ENCODE assay signal across 12 mouse cellular contexts in genomic region chr3:60123859-60124794, GRCm38 (mm10). TPM values are rescaled to one million over a fixed set of nuclear protein-coding genes. Genes with fewer than 3 reads are reported as not detected.
DNase-seq lines count a peak whose midpoint lies in the region; ATAC-seq and TF ChIP-seq lines count a peak whose summit lies in the region.
"Had no signal": no experiment of that assay in that cellular context is flagged by ENCODE, and none has a peak within 500 bp of the region (broad histone marks: within the 10 kb centered on the region; RNA-seq: fewer than 3 reads in every experiment).

No protein-coding gene starts in this region.

- no peak for TF ChIP-seq POLR2A in thymus, adult 2 months (IDR thresholded peaks at IDR 0.05; ENCODE audit: control insufficient read depth, extremely low read depth, insufficient read depth, low read length, poor library complexity)

- ATAC-seq in midbrain, embryonic 11.5 days (ENCODE audit: low FRiP score): no peak
- ATAC-seq: hindbrain, postnatal 0 days had no signal

- no peak for TF ChIP-seq CTCF in thymus, adult 2 months (IDR thresholded peaks at IDR 0.05; ENCODE audit: borderline replicate concordance, control insufficient read depth, extremely low read depth, insufficient read depth, low read length, poor library complexity)

- H3K4me1 ChIP-seq in midbrain, embryonic 11.5 days (ENCODE audit: control insufficient read depth, insufficient read depth, low read length): no peaks in the 10 kb centered on the region
- H3K4me1 ChIP-seq in midbrain, embryonic 10.5 days: no peaks in the 10 kb centered on the region
- H3K4me1 ChIP-seq in thymus, adult 2 months (replicated peaks; ENCODE audit: control insufficient read depth, insufficient read depth, low read length): no peaks in the 10 kb centered on the region

- H3K4me2 ChIP-seq in midbrain, embryonic 11.5 days: no peak overlapping the region

- no peak overlapping the region for H3K4me3 ChIP-seq in midbrain, embryonic 11.5 days (ENCODE audit: low read depth, low read length)
- H3K4me3 ChIP-seq in midbrain, embryonic 10.5 days: no peak overlapping the region
- H3K4me3 ChIP-seq in thymus, adult 2 months (ENCODE audit: control insufficient read depth, insufficient read depth, low read length): no peak overlapping the region
- H3K4me3 ChIP-seq: heart, embryonic 10.5 days had no signal

- peak; percentile 27 for DNase-seq in gastrocnemius, adult 18-20 months (ENCODE audit: low spot score)
- DNase-seq in gastrocnemius, postnatal 4 days (ENCODE audit: low spot score in 2 of 2): no peak
- peak; percentile 73 for DNase-seq in midbrain, embryonic 11.5 days (ENCODE audit: low spot score, missing footprints)
- DNase-seq in midbrain, embryonic 10.5 days (ENCODE audit: low spot score): no peak
- peak; percentile 7 for DNase-seq in induced T-regulatory cell, adult 2 months (ENCODE audit: low read depth)
- DNase-seq in skeletal muscle tissue, adult 2 months (ENCODE audit: low read depth, low spot score): peak; percentile 79
- DNase-seq in thymus, adult 2 months: no peak
- DNase-seq in left cerebral cortex, adult 9 months (ENCODE audit: low spot score in 2 of 2): no peak
- DNase-seq: layer of hippocampus, adult 9-11 months had no signal

- 74% methylated on average over 9 of the region's 9 CpGs for WGBS in midbrain, embryonic 11.5 days
- WGBS in midbrain, embryonic 10.5 days: 75% methylated on average over 9 of the region's 9 CpGs
- 57% methylated on average over 9 of the region's 9 CpGs for WGBS in thymus, adult 2 months

- no peaks in the 10 kb centered on the region for H3K36me3 ChIP-seq in midbrain, embryonic 11.5 days (ENCODE audit: control insufficient read depth, insufficient read depth, low read length)
- no peaks in the 10 kb centered on the region for H3K36me3 ChIP-seq in midbrain, embryonic 10.5 days
- H3K36me3 ChIP-seq in thymus, adult 2 months (ENCODE audit: control insufficient read depth, insufficient read depth, low read length): no peaks in the 10 kb centered on the region
- H3K36me3 ChIP-seq: heart, embryonic 10.5 days had no signal

- no peak overlapping the region for H3K27ac ChIP-seq in midbrain, embryonic 11.5 days (ENCODE audit: low read depth, low read length)
- no peak overlapping the region for H3K27ac ChIP-seq in midbrain, embryonic 10.5 days (replicated peaks)
- no peak overlapping the region for H3K27ac ChIP-seq in thymus, adult 2 months (ENCODE audit: control insufficient read depth, insufficient read depth, low read length)
- H3K27ac ChIP-seq: heart, embryonic 10.5 days; hindbrain, postnatal 0 days; liver, embryonic 14.5 days had no signal

- no peak overlapping the region for H3K9ac ChIP-seq in midbrain, embryonic 11.5 days (ENCODE audit: low read length)
- H3K9ac ChIP-seq: liver, embryonic 14.5 days had no signal

- H3K27me3 ChIP-seq in midbrain, embryonic 11.5 days (ENCODE audit: control insufficient read depth, insufficient read depth, low read length): no peaks in the 10 kb centered on the region
- H3K27me3 ChIP-seq in midbrain, embryonic 10.5 days (ENCODE audit: low read depth, poor library complexity, severe bottlenecking): no peaks in the 10 kb centered on the region
- H3K27me3 ChIP-seq in thymus, adult 2 months (ENCODE audit: control insufficient read depth, insufficient read depth, low read length): no peaks in the 10 kb centered on the region

- no peaks in the 10 kb centered on the region for H3K9me3 ChIP-seq in midbrain, embryonic 11.5 days (ENCODE audit: control insufficient read depth, low read length)
- H3K9me3 ChIP-seq in midbrain, embryonic 10.5 days (replicated peaks): no peaks in the 10 kb centered on the region
- H3K9me3 ChIP-seq: heart, embryonic 10.5 days had no signal

RNA-seq across cellular contexts. Expression of gene Sucnr1, which starts 42.5 kb away (rescaled TPM):
- total RNA-seq in gastrocnemius, adult 18-20 months (2021): under 1 TPM in 1 of 2 experiments, not detected in 1; 0.33 TPM
- under 1 TPM in 1 of 2 experiments, not detected in 1; 0.16 TPM for total RNA-seq in gastrocnemius, postnatal 4 days (2021)
- polyA plus RNA-seq in midbrain, embryonic 11.5 days (2014; fragmentation: Nextera tagmentation; extraction: Ambion mirVana): 0.14 and 0.18 TPM in 2 replicates
- polyA plus RNA-seq in midbrain, embryonic 10.5 days (2016; fragmentation: Nextera tagmentation; extraction: Ambion mirVana): not detected in 2 replicates
- 0.41 and 0.67 TPM in 2 replicates for polyA plus RNA-seq in thymus, adult 2 months (2012; rRNA removed)
- total RNA-seq: hindbrain, postnatal 0 days had no signal
- polyA plus RNA-seq: heart, embryonic 10.5 days had no signal

Comparison
In these comparisons a context has a peak if more than half of its experiments do, and no peak if none do; other contexts are left out.
1. DNase-seq: peak in gastrocnemius, adult 18-20 months (single experiment), midbrain, embryonic 11.5 days (single experiment), induced T-regulatory cell, adult 2 months (single experiment) and skeletal muscle tissue, adult 2 months (single experiment); none in gastrocnemius, postnatal 4 days (0 of 2), midbrain, embryonic 10.5 days (single experiment), thymus, adult 2 months (single experiment) and left cerebral cortex, adult 9 months (0 of 2).